Mouse (Mus musculus): ENCODE data around the gene Abr.

The Abr gene

GRCm38 (mm10) chr11:76494360-76495126 lies 127.6 kb downstream of the Abr start:
- peak; percentile 75 for DNase-seq (ENCODE audit: low read depth, low spot score)

- DNase-seq (ENCODE audit: low read depth, low spot score) = peak; percentile 22
Measured at GRCm38 (mm10) chr11:76493811-76494274, 128.3 kb downstream of the Abr start.

DNA sequence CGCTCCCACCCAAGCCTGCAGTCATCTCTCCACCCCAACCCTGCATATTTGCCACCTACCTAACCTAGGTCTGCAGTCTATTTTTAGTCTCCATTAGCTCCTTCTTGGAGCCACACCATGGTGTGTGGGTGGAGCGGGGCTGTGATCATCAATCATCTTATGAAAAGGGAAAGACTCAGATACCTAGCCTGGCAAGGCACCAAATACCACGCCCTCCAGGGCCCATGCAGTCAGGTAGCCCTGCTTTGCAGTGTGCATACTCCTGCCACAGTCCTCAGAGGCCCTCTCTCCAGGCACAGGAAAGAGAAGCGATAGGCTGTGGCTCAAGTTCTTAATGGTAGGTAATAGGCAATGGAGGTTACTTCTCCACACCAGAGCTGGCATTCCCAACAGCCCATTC lies 128.9 kb downstream of the Abr start:
- DNase-seq (ENCODE audit: low read depth, low spot score) = peak; percentile 32

GRCm38 (mm10) chr11:76491817-76492216 lies 130.3 kb downstream of the Abr start:
- no peak for DNase-seq (ENCODE audit: low read depth, low spot score)

- DNase-seq (ENCODE audit: low read depth, low spot score) = no peak
Measured at GRCm38 (mm10) chr11:76489407-76489806, 132.7 kb downstream of the Abr start.

DNA sequence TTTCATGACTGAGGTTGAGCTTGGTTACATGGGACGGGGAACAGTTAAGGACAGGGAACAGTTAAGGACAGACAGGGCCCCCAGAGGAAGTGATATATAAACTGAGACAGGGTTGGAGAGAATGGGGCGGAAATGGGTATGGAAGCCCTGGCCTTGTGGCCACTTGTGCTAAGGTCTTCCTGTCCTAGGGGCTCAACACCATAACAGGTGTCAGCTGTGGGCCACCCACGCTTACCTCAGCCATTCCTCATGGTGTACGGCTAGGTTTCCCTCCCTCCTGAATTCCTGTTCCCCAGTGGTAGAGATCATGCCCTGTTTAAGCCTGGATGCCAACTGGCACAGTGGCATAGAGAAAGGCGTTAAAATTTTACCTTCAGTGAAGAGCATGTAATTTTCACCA lies 135.1 kb downstream of the Abr start:
- DNase-seq (ENCODE audit: low read depth, low spot score) = no peak

DNA sequence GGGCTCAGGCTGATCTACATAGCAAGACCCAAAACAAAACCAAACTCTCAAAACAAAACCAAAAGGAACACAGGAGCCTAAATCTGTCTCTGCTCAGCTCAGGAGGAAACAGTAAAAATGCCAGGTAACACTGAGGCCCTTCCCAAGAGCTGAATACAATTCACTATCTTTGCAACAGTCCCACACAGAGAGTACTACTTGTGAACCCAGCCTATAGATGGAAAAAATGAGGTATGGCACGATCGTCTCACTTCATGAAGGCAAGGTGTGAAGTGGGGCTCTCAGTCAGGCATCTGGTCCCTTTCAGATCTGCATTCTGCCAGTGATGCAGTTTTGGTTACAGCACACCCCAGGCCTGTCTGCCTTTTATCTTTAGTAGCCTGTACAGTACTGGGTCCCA lies 138.1 kb downstream of the Abr start:
- DNase-seq (ENCODE audit: low read depth, low spot score) = peak; percentile 28

DNA sequence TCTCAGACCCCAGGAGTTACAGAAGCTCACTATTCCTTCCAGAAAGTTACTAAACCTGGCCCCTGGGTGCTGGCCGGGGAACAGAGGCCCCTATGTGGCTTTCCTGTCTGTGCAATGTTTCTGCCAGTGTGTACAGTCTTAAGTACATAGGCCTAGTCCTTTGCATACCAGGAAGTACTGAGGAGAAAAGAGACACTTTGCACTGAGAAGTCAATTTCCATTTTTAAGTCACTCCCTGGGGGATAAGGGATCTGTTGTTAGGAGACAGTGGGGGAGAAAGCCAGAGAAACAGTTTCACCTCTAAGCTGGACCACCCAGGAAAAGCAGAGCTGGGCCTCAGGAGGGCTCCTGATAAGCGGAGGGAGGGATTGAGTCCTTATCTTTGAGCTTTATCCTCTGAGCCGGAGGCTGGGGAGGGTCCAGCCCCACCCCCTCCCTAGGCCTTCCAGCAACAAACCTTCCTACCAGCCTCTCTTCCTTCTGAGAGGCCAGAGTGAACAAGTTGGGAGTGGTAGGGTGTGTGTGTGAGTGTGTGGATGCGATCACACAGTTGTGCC lies 138.9 kb downstream of the Abr start:
- DNase-seq (ENCODE audit: low read depth, low spot score) = peak; percentile 27

DNA sequence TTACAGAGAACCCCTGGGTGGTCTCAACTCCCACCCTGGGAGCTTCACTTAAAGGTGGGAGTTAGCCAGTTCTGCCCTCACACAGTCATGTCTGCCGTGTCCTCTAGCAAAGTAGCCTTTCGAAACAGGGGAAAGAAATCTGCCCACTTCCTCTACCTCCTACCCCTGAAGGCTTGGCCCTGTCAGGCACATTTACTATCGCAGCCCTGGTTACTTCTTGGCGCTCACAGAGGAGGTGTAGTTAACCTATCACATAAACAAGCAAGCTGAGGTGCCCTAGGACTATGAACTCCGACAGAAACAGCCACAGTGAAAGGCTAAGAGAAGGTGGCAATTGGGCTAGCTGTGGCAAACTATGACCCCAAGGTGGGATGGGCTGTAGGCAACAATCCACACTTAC lies 139.4 kb downstream of the Abr start:
- no peak for DNase-seq (ENCODE audit: low read depth, low spot score)

DNA sequence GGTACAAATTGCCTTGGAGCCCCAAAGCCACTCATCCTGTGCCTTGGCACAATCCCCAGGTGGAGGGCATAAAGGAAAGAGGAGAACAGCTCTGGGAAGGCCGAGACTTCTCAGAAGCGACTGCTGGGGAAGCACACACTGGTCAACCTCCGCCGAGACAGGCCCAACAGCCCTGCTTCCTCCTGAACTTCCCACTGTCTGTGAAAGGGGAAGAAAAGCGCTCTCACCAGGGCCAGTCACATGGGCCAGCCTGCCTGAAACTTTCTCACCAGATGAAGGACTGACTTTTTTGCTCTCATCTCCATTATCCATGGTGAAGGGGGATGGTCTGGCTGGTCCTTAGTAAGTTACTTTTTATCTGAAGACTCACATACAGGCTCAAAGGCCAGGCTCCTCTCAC lies 139.9 kb downstream of the Abr start:
- DNase-seq (ENCODE audit: low read depth, low spot score) = no peak

DNA sequence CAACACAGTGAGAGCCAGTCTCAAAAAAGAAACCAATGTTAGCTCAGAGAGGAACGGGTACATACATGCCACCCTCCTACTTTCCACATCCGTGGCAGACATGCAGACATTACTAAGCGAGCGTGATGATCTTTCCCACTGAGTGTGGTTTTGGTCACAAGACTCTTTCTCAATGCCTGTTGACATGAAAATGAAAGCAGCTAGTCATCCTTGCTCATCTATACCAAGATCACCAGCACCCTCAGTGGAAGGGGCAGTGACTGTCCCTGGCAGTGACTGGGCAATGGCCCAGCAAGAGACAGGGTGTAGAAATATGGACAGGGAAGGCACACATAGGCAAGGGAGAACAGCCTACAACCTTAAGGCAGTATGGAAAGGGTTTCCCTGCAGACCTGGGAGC lies 142.4 kb downstream of the Abr start:
- peak; percentile 87 for DNase-seq (ENCODE audit: low read depth, low spot score)

DNA sequence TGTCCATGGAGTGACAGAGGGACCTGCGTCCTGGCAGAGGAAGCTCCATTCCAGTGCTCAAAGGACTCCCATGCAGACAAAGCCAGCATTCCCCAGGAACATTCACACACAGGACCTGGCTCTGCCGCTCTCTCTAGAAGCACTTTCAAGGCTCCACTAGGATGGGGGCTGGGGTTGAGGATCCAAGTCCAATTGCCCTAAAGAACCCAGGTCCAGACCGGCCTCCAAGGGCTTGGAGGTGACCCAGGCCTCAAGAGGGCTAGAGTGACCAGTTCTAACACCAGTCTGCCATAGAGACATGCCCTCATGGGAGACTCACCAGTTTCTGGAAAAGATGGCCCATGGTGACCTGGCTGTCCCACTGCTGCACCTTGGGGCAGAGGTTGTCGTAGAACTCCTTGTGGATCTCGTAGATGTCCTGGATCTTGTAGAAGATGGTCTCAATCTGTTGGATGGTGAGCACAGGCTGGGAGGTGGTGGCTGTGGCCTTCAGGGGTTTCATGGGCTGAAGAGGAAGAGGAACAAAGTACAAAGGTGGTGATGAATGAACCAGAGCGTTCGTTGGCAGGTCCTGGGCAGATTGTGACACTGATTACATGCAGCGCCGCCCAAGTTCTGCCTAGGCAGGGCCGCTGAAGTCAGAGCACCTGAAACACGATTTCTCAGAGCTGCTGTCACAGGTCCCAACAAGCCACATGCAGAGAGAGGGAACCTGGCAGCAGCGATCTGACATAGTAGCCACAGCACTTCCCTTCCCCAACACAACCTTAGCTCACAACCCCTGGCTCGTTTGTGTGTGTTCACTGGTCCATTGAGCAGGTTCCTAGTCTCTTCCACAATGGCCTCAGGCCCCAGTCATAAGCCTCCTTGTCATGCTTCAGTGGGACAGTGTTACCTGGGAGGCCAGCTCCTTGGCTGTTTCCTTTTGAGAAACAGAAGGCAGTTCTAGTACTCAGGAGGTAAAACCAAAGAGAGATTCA lies 143.1 kb downstream of the Abr start:
- DNase-seq (ENCODE audit: low read depth, low spot score) = peak; percentile 58

DNA sequence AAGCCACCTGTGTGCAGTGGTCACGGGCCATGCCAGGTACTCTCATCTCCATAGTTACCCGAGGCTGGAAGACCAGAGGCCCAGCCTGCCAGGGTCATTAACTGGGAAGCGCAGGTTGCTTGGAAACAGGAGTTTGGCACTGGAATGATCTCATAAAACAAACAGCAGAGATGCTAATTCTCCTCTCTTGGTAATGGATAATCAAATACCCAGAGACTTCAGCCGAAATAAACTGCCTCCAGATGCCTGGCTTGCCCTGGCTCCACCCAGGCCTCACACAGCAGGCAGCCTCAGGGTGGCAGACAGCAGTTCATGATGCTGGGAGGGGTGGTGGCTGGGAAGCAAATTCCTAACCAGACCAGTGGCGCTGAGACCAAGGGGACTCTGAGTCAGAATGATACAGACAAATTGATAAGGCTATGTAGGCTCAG lies 145.0 kb downstream of the Abr start:
- DNase-seq (ENCODE audit: low read depth, low spot score) = no peak

- DNase-seq (ENCODE audit: low read depth, low spot score) = no peak
Measured at GRCm38 (mm10) chr11:76476376-76477094, 145.6 kb downstream of the Abr start.

- DNase-seq (ENCODE audit: low read depth, low spot score) = no peak
Measured at GRCm38 (mm10) chr11:76472617-76473016, 149.5 kb downstream of the Abr start.

DNA sequence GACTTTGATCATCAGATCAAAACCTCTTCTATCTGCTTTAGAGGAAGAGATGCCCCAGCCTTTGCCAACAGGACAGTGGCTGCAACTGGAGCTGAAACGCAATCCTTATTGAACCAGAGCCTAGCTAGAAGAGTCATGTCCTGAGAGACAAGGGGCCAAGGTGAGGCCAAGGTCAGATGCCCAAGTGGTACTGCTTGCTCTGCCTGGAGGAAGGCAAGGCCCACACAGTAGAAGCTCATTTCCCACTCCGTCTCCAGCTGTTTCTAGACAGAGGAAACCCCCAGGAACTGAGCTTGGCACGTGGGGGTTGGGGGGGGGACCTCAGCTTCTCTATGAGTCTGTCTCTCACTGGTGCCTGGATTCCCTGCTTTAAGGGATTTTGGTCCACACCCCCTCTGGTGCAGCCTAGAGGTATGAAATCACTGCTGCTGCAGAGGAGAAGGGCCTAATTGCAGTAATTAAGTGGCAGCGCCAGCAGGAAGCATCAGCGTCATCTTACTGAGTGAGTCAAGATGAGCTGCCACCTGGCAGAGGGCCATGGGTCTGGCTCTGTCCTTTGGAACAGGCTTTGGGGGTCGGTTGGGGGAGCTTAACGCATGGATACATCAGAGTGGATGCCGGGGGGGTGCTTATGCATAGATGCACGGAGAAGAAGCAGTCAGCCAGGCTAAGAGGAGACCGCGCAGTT lies 152.7 kb downstream of the Abr start:
- no peak for DNase-seq (ENCODE audit: low read depth, low spot score)

DNA sequence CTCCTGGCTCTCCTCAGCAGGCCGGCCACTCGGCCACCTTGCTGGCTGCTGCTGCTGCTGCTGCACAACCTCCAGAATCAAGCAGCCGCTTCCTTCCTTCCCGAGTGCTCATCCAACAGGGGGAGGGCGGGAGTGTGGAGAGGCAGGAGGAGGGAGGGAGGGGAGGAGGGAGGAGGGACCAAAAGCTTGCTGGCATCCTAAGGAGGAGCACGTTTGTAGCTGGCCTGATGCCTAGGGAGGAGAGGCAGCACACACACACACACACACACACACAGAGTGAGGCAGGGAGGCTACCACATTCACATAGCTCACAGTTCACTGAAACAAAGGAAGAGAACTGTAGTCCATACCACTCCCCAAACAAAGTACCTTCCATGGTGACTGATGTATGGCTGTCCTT lies 153.8 kb downstream of the Abr start:
- DNase-seq (ENCODE audit: low read depth, low spot score) = no peak

DNA sequence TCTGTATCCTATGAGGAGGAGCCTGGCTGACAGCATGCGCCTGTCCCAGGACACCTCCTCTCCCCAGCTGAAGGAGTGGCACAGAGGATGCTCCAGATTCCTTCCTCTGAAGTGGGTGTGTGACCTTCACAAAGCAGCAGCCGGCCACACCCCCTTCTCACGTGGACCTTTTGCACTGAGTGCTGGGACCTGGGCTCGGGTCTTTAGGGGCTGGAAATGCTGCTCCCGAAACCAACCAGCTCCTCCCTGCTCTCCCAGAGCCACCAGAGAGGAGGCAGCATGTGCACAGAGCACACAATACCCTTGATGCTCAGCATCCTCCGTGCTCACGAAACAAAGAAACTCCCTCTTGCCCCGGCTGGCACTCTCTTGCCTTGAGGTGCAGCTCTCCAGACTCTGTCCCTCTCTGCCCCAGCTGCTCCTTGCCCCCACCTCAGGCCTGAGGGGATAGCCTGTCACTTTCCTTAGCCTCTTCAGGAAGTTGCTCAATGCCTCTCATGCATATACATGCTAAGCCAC lies 154.6 kb downstream of the Abr start:
- no peak for DNase-seq (ENCODE audit: low read depth, low spot score)

GRCm38 (mm10) chr11:76467073-76467472 lies 155.0 kb downstream of the Abr start:
- DNase-seq (ENCODE audit: low read depth, low spot score) = no peak

DNA sequence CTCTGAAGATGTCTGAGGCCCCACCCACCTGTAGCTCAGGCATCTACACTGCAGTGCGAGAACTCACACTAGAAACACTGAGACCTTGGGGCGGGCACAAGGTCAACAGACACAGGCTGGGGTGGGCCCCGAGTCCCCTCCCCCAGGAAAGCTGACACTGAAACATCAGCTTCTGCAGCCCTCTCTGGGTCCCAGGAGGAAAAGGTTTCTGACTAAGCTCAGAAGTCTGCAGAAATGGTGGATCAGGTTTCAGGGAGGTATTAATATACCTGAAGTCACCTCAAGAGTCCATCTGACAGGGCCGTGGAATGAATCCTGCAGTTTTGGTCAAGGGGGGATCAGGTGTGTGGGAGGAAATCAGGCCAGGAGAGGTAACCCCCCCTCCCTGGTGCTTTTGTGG lies 156.2 kb downstream of the Abr start:
- no peak for DNase-seq (ENCODE audit: low read depth, low spot score)

DNA sequence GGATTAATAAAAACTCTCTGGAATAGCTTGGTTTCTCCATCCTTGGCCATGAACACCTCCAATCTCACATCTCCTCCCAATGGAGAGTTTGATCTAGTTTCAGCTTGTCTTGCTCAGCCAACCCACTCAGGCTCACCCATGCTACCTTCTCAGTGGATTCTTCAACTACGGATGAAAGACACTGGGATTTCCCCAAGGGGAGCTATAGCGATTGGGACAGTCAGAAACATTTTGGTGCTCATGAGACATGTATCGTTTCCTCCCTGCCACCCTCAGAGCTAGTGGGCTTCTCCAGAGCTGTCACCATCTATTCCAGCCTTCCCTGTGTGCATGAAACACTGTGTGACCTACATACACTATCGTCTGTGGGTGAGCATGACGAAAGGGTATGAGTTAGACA lies 160.4 kb downstream of the Abr start:
- no peak for DNase-seq (ENCODE audit: low read depth, low spot score)

Measured in CD4-positive helper T cell, adult 2 months (primary cell).